Mouse (Mus musculus): Measurements from ENCODE around the gene Nudt14. TPM values are rescaled to one million over a fixed set of nuclear protein-coding genes. Genes with fewer than 3 reads are reported as not detected.

The Nudt14 gene
- polyA plus RNA-seq, 1 experiment from 2014 or later, result 116 TPM

- WGBS, result under 1% methylated on average over 58 of the region's 58 CpGs
- H3K4me1 ChIP-seq (ENCODE audit: insufficient read depth), result peaks cover 11% of the 10 kb centered on the region; the same call in 1 of the 2 replicates
- peak overlapping the region; percentile 56 for H3K4me3 ChIP-seq (ENCODE audit: low read depth, low read length)
- H3K4me2 ChIP-seq, result peak overlapping the region; percentile 81
- ATAC-seq (ENCODE audit: insufficient read depth) (peak; percentile 88), DNase-seq (peak; percentile 96)
- no peaks in the 10 kb centered on the region for H3K9me3 ChIP-seq (ENCODE audit: low read depth, low read length)
- no peak for TF ChIP-seq CTCF (IDR thresholded peaks at IDR 0.05; ENCODE audit: low read depth)
- H3K27me3 ChIP-seq (ENCODE audit: insufficient read depth, low read length), result no peaks in the 10 kb centered on the region
- peak overlapping the region; percentile 82 for H3K9ac ChIP-seq
- no peaks in the 10 kb centered on the region for H3K36me3 ChIP-seq (ENCODE audit: insufficient read depth)
- peak overlapping the region; percentile 82 for H3K27ac ChIP-seq (ENCODE audit: low read depth)
Observed at GRCm38 (mm10) chr12:112950040-112950760, 8.3 kb upstream of the Nudt14 start.

DNA sequence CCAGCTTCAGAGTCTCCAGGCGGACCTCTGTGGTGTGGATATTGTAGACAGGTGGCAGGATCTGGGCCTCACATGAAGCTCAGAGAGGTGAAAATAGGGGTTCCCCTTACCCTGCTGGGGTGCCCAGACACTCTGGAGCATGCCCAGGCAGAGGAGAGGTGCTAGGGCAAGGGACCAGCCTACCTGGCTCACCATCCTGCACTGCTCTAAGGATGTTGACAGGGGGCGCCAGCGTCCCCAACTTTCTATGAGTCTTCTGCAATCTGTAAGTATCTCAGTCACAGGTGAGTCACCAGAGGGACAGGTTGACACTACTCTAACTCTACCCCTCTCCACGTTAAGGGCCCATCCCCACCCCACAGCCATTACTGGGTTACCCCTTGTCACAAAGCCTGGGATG is 5.4 kb upstream of the Nudt14 start:
- no peak overlapping the region for H3K4me3 ChIP-seq (ENCODE audit: low read depth, low read length)
- H3K27me3 ChIP-seq (ENCODE audit: insufficient read depth, low read length), result no peaks in the 10 kb centered on the region
- no peak overlapping the region for H3K9ac ChIP-seq
- no peaks in the 10 kb centered on the region for H3K36me3 ChIP-seq (ENCODE audit: insufficient read depth)
- peak; percentile 41 for TF ChIP-seq CTCF (IDR thresholded peaks at IDR 0.05; ENCODE audit: low read depth)
- peaks cover 11% of the 10 kb centered on the region; the same call in 1 of the 2 replicates for H3K4me1 ChIP-seq (ENCODE audit: insufficient read depth)
- WGBS, result 24% methylated on average over 4 of the region's 4 CpGs
- DNase-seq (no peak), ATAC-seq (ENCODE audit: insufficient read depth) (no peak)
- H3K4me2 ChIP-seq, result no peak overlapping the region
- peak overlapping the region; percentile 73; the same call in 1 of the 2 replicates for H3K27ac ChIP-seq (ENCODE audit: low read depth)
- no peaks in the 10 kb centered on the region for H3K9me3 ChIP-seq (ENCODE audit: low read depth, low read length)

DNA sequence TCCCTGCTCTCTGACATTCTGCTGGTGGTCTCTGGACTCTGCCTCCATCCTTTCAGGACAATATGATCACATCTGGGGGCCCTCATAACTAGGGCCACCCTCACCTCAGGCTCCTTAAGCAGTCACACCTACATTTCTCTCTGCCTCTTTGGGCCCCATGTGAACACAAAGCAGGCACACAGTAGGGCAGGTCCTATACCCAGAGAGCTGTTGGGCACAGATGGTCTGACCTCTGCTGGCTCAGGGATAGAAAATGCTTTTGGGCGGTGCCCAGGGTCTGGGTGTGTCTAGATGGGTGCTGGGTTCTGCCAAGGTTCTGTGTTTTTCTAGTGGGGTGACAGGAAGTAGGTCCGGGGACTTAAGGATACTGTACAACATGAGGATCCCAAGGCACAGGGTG is 1.7 kb upstream of the Nudt14 start:
- Histone ChIP-seq H3K27me3 (ENCODE audit: insufficient read depth, low read length) (no peaks in the 10 kb centered on the region), H3K36me3 (ENCODE audit: insufficient read depth) (no peaks in the 10 kb centered on the region), H3K4me3 (ENCODE audit: low read depth, low read length) (no peak overlapping the region), H3K4me2 (no peak overlapping the region), H3K9me3 (ENCODE audit: low read depth, low read length) (no peaks in the 10 kb centered on the region), H3K9ac (no peak overlapping the region), H3K4me1 (ENCODE audit: insufficient read depth) (peaks cover 12% of the 10 kb centered on the region), H3K27ac (ENCODE audit: low read depth) (no peak overlapping the region)
- no peak for ATAC-seq (ENCODE audit: insufficient read depth)
- 79% methylated on average over 2 of the region's 2 CpGs for WGBS
- no peak for DNase-seq
- no peak for TF ChIP-seq CTCF (IDR thresholded peaks at IDR 0.05; ENCODE audit: low read depth)

GRCm38 (mm10) chr12:112941156-112941775 is 658 bp downstream of the Nudt14 start:
- H3K9ac ChIP-seq, result peak overlapping the region; percentile 66
- TF ChIP-seq CTCF (IDR thresholded peaks at IDR 0.05; ENCODE audit: low read depth), result no peak
- H3K36me3 ChIP-seq (ENCODE audit: insufficient read depth), result no peaks in the 10 kb centered on the region
- peak overlapping the region; percentile 85 for H3K27ac ChIP-seq (ENCODE audit: low read depth)
- peaks cover 11% of the 10 kb centered on the region for H3K4me1 ChIP-seq (ENCODE audit: insufficient read depth)
- 35% methylated on average over 10 of the region's 10 CpGs for WGBS
- peak; percentile 16; the same call in 1 of the 2 replicates for ATAC-seq (ENCODE audit: insufficient read depth)
- DNase-seq, result peak; percentile 57
- peak overlapping the region; percentile 79 for H3K4me2 ChIP-seq
- H3K9me3 ChIP-seq (ENCODE audit: low read depth, low read length), result no peaks in the 10 kb centered on the region
- H3K27me3 ChIP-seq (ENCODE audit: insufficient read depth, low read length), result no peaks in the 10 kb centered on the region
- H3K4me3 ChIP-seq (ENCODE audit: low read depth, low read length), result peak overlapping the region; percentile 66

DNA sequence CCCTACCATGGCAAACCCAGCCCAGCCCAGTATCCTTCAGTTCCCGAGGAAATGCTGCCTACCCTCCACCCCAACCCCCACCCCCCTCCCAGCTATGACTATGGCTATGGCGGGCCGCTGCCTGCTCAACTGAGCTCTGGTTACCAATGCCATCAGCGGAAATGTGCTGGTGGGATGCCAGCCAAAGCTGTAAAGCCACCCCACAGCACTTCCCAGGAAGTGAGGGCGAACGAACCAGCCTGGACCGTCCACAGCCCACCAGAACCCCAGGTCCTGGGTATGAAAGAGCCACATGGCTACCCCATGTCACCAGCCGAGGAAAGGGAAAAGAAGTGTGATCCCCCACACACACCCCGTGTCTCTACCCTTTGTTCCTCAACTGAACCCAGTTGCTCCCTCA is 1.2 kb downstream of the Nudt14 start:
- DNase-seq (no peak), ATAC-seq (ENCODE audit: insufficient read depth) (peak; percentile 1; the same call in 1 of the 2 replicates)
- H3K4me2 ChIP-seq, result peak overlapping the region; percentile 79
- H3K9me3 ChIP-seq (ENCODE audit: low read depth, low read length), result no peaks in the 10 kb centered on the region
- H3K27me3 ChIP-seq (ENCODE audit: insufficient read depth, low read length), result no peaks in the 10 kb centered on the region
- 0 out of 2 replicates have a peak overlapping the region, but pooled peaks have one; percentile 1 for H3K9ac ChIP-seq
- TF ChIP-seq CTCF (IDR thresholded peaks at IDR 0.05; ENCODE audit: low read depth), result no peak
- no peaks in the 10 kb centered on the region for H3K36me3 ChIP-seq (ENCODE audit: insufficient read depth)
- WGBS, result 69% methylated on average over 9 of the region's 9 CpGs
- peaks cover 11% of the 10 kb centered on the region for H3K4me1 ChIP-seq (ENCODE audit: insufficient read depth)
- peak overlapping the region; percentile 66; the same call in 1 of the 2 replicates for H3K4me3 ChIP-seq (ENCODE audit: low read depth, low read length)
- no peak overlapping the region for H3K27ac ChIP-seq (ENCODE audit: low read depth)

DNA sequence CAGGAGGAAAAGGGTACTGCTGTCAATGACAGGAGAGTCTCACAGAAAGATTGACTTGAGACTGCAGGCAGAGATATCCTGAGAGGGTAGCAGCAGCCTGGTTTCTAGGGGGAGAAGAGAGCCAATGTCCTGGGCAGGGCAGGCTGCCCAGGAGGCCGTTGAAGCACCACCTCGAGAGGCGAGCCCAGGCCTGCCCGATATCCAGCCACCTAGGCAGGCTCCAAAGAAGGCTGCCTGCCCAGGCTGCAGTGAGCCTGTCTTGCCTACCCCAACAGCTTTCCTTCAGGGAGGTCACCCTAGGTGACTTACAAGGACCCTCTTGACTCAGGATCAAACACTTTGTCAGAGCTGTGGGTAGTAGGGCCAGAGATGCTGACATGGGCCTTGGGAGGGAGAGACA is 1.7 kb downstream of the Nudt14 start:
- no peak for TF ChIP-seq CTCF (IDR thresholded peaks at IDR 0.05; ENCODE audit: low read depth)
- H3K27me3 ChIP-seq (ENCODE audit: insufficient read depth, low read length), result no peaks in the 10 kb centered on the region
- H3K27ac ChIP-seq (ENCODE audit: low read depth), result no peak overlapping the region
- no peak for DNase-seq
- no peak overlapping the region for H3K4me2 ChIP-seq
- peaks cover 11% of the 10 kb centered on the region for H3K4me1 ChIP-seq (ENCODE audit: insufficient read depth)
- H3K9me3 ChIP-seq (ENCODE audit: low read depth, low read length), result no peaks in the 10 kb centered on the region
- H3K4me3 ChIP-seq (ENCODE audit: low read depth, low read length), result no peak overlapping the region
- H3K9ac ChIP-seq, result no peak overlapping the region
- no peaks in the 10 kb centered on the region for H3K36me3 ChIP-seq (ENCODE audit: insufficient read depth)
- WGBS, result 70% methylated on average over 4 of the region's 4 CpGs
- ATAC-seq (ENCODE audit: insufficient read depth), result no peak

GRCm38 (mm10) chr12:112938873-112939565 is 2.9 kb downstream of the Nudt14 start:
- ATAC-seq (ENCODE audit: insufficient read depth) (peak; percentile 10; the same call in 1 of the 2 replicates), DNase-seq (peak; percentile 77)
- WGBS, result 56% methylated on average over 10 of the region's 10 CpGs
- H3K27ac ChIP-seq (ENCODE audit: low read depth), result no peak overlapping the region
- no peaks in the 10 kb centered on the region for H3K36me3 ChIP-seq (ENCODE audit: insufficient read depth)
- TF ChIP-seq CTCF (IDR thresholded peaks at IDR 0.05; ENCODE audit: low read depth), result peak; percentile 72
- no peaks in the 10 kb centered on the region for H3K9me3 ChIP-seq (ENCODE audit: low read depth, low read length)
- no peak overlapping the region for H3K4me3 ChIP-seq (ENCODE audit: low read depth, low read length)
- H3K4me1 ChIP-seq (ENCODE audit: insufficient read depth), result peaks cover 11% of the 10 kb centered on the region
- H3K27me3 ChIP-seq (ENCODE audit: insufficient read depth, low read length), result no peaks in the 10 kb centered on the region
- H3K9ac ChIP-seq, result no peak overlapping the region
- no peak overlapping the region for H3K4me2 ChIP-seq

All from lung, embryonic 14.5 days (tissue).